Mouse (Mus musculus) kidney, adult 18-20 months (tissue): ENCODE measurements around the gene 4930596D02Rik.

ENCODE experiments used
- DNase-seq: peaks from one replicate; pipeline ENCODE4 v3.0.0; 2021

The 4930596D02Rik gene

GRCm38 (mm10) chr14:35811878-35812277, at the start of gene 4930596D02Rik:
Gene 4930596D02Rik, minus strand, starts transcription at chr14:35811978.
- no peak for DNase-seq

GRCm38 (mm10) chr14:35853254-35853653, 41.5 kb upstream of the 4930596D02Rik start:
- DNase-seq: no peak

GRCm38 (mm10) chr14:35845271-35845670, 33.5 kb upstream of the 4930596D02Rik start:
- DNase-seq: no peak

- DNase-seq: no peak
Observed at GRCm38 (mm10) chr14:35842111-35842721, 30.4 kb upstream of the 4930596D02Rik start.

GRCm38 (mm10) chr14:35792656-35793213, 19.0 kb downstream of the 4930596D02Rik start:
- no peak for DNase-seq

GRCm38 (mm10) chr14:35780033-35780432, 31.7 kb downstream of the 4930596D02Rik start:
- DNase-seq: no peak

GRCm38 (mm10) chr14:35773306-35773705, 38.5 kb downstream of the 4930596D02Rik start:
- DNase-seq: no peak
